Mouse (Mus musculus) bone marrow, adult 2 months (tissue): ENCODE measurements around the gene Gm28729.

Experiments
- CTCF ChIP-seq: fragments of 200-500 bp; IDR thresholded peaks from 2 replicates; pipeline ENCODE4 v1.5.1; 2011; ENCODE audit warnings: low read length, control low read depth; ENCODE audit not compliant: control insufficient read depth, insufficient read depth
- POLR2A ChIP-seq: fragments of 200-500 bp; IDR thresholded peaks from 2 replicates; pipeline ENCODE4 v1.6.1; 2011; ENCODE audit warnings: low read depth, mild to moderate bottlenecking, control low read depth, low read length, borderline replicate concordance; ENCODE audit not compliant: control insufficient read depth

DNA sequence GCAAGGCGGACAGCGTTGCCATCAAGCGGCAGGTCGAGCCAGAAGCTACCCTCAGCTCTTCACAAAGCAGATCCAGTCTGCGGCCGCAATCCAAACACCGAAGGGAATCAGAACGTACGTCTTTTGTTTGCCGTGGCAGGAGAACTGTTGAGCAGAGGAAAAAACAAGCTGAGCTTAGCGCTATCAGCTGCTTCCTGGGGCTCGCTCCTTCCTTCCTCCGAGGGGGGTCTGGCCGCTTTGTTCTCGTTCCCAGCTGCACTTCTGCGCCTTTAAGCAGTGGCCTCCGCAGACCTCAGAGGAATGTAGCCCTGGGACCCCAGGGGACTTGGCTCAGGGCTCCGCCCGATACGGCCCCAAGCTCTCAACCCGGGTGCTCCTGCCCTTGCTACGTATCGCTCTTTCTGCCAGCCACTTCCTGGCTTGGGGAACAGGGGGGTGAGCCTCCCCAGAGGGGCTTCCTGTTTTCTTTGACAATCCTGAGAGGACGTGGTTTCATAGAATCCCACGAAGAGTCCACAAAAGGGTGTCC lies 87.2 kb downstream of the Gm28729 start:
- TF ChIP-seq CTCF = no peak
- peak; percentile 69; the same call in 1 of the 2 replicates for TF ChIP-seq POLR2A
